Mouse (Mus musculus): ENCODE measurements around the gene Col27a1.
A peak's percentile ranks its signal among the peaks of the same experiment; 100 is the strongest.

The Col27a1 gene

DNA sequence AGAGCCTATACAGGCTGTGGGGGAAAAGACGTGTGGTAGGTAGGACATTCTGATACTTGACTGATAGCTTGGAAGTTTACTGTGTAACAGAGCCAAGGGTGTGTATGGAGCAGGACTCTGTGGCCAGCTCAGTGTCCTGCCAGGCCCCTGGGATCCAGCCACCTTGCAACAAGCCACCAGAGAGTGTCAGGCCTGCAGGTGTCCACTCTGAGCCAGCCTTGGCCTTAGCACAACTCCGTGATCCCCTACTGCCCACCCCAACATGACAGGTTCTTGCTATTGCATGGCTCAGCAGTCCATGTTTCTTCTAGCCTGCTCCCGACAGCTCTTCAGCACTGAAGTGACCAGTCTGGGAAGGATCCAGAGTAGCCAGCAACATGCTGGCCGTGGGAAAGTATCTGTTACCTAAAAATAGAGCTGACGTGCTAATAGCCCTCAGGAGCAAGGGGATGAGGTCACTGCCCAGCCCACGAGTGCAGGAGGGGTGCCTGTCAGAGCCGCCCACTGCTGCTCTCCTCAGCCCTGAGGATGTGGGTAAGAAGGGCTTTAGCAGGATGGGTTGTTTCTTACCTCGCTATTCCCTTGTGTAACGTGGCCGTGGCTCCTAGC is 96.5 kb downstream of the Col27a1 start:
- no peak for DNase-seq (ENCODE audit: low spot score)

DNA sequence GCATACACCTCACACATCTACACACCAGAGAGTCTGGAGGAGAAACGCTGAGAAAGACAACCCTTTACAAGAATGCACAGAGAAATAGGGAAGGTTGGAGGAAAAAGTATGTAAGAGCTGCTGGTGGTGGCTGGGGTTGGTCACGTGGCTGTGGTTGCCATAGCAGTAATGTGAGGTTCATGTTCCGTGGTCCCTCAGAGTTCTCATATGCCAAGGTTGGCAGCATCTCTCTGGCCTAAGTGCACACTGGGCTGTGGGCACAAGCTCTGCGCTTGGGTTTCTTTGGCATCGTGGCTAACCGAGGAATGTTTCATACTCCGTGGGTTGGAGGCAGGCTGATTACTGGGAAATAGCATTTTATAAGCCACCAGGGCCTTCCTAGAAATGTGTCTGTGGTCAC is 97.6 kb downstream of the Col27a1 start:
- no peak for DNase-seq (ENCODE audit: low spot score)

DNA sequence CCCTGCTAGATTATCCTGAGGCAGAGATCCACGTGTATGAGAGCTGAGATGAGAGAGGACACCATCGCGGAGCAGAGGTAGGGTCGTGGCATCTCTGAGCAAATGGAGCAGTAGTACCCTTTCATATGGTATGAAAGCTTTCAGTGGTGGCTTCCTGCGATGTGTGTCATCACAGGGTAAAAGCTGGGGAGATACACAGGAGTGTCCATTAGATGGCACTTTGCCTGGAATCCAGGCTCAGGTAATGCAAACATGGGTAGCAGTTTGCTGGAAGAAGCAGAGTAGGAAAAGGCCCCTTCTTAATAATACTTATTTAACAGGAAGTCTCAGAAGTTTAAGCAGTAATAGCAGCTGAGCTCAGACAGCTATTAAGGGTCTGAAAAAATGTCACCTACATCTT is 100.3 kb downstream of the Col27a1 start:
- no peak for DNase-seq (ENCODE audit: low spot score)

DNA sequence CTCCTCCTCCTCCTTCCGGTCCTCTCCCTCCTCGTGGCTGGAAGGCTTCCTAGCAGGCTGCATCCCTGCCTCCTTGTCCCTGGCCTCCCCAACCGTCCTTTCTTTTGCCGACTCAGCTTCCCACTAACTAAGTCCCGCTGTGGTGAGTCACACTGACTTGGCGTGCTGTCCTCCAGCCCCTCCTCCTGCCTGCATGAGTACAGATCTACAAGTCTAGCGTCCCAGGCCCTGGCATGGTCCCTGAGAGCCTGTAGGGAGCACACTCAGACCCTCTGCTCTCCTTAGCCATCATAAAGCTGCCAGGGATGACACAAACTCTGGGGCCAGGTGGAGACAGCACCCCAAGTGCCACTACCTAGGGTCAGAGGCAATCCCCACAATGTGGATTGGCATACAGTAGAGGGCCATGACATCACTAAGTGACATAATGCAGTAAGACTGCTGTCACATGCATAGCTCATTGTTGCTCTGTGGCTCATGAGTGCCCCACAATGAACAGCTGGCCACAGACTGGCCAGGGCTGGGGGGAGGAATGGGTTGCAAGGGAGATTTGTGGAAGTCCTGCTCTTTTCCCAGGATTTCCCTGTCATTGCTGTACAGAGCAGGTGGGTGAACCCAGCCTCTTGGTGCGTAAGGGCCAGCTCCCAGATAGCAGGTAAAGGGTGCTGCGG is 102.4 kb downstream of the Col27a1 start:
- no peak for DNase-seq (ENCODE audit: low spot score)

DNA sequence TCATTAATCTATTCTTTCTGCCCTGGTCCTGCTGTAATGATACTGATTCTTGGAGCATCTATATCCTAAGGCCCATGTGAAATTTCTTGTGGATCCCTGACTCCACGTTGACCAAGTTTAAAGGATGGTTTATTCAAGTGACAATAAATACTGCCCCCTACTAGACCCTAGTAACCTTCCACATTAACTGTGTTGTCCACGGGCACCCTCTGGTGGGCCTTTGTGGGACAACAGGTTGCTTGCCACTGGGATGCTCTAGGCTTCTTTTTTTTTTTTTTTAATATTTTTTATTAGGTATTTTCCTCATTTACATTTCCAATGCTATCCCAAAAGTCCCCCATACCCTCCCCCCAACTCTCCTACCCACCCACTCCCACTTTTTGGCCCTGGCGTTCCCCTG is 105.8 kb downstream of the Col27a1 start:
- peak; percentile 74 for DNase-seq (ENCODE audit: low spot score)

DNA sequence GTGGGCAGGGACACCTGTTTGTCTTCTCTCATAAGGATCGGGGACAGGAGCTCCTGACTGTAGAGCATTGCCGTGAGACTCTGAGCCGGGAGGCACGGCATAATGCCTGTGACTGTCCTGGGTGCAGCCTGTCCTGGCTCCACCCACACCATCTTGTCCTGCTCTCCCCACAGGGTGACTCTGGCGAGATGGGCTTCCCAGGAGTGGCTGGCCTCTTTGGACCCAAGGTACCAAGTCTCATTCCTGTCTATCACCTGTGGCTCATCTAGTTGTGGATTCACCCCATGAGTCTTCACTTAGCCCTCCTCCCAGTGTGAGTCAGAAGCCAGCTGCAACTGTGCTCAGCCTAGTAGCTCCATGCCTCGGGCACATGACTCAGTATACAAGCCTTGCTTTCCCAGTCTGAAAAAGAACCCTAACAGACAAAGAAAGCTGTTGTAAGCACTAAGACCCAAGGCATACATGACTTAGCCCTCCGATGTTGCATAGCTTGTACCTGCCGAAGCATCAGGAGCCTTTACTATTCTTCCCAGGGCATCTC is 109.5 kb downstream of the Col27a1 start:
- DNase-seq (ENCODE audit: low spot score), result no peak

GRCm38 (mm10) chr4:63333403-63333802 is 119.6 kb downstream of the Col27a1 start:
- no peak for DNase-seq (ENCODE audit: low spot score)

DNA sequence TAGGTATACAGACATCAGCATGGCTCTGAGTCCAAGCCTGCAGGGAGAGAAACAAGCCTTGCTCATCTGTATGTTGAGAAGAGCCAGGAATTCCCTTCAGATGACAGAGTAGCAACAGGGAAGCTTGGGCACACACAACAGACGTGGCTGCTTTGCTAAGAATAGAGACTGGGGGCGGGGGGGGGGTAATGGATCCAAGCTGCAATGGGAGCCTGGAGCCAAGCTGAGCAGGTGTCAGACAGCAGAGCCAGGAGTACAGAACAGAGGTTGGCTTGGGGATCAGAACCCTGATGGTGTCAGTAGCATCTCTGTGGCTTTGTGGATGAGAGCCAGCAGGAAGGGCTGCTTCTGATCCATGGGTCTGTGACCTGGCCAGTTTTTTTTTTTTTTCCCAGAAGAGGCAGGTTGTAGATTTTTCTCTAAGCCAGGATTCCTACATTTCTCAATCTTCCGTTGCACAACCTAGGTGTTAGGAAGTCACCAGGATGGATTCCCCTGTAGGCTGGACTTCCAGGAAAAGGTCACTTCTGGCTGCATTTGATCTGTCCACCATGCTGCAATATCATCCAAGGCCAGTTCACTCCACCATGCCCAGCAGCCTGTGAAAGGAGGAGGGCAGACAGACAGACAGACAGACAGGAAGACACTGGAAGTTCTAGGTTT is 124.7 kb downstream of the Col27a1 start:
- DNase-seq (ENCODE audit: low spot score), result no peak

DNA sequence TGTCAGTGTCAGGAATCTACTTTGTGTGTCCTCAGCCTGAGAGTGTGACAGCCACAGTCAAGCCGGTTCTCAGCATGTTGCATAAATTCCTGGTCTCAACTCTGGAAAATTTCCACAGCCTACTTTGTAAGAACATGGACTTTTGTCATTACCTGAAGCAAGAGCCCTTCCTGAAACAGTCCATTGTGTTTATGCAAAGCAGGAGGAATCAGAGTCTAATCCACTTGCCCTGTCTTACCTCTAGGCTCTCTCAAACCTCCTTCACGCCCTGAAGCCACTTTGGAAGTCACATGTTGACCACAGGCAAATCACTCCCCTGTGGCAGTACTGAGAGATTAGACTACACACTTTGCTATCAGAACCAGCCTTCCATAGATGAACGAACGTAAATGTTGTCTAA is 128.7 kb downstream of the Col27a1 start:
- no peak for DNase-seq (ENCODE audit: low spot score)

GRCm38 (mm10) chr4:63343608-63344007 is 129.8 kb downstream of the Col27a1 start:
- DNase-seq (ENCODE audit: low spot score), result no peak

- DNase-seq (ENCODE audit: low spot score), result no peak
Measured at GRCm38 (mm10) chr4:63344295-63344694, 130.5 kb downstream of the Col27a1 start, which contains the start of gene Orm1. Orm1 (plus strand) TSS chr4:63344560.

GRCm38 (mm10) chr4:63345261-63345660 is 131.5 kb downstream of the Col27a1 start:
- no peak for DNase-seq (ENCODE audit: low spot score)

- DNase-seq (ENCODE audit: low spot score), result no peak
Measured at GRCm38 (mm10) chr4:63346659-63347058, 132.9 kb downstream of the Col27a1 start.

- no peak for DNase-seq (ENCODE audit: low spot score)
Measured at GRCm38 (mm10) chr4:63348524-63348923, 134.7 kb downstream of the Col27a1 start.

DNA sequence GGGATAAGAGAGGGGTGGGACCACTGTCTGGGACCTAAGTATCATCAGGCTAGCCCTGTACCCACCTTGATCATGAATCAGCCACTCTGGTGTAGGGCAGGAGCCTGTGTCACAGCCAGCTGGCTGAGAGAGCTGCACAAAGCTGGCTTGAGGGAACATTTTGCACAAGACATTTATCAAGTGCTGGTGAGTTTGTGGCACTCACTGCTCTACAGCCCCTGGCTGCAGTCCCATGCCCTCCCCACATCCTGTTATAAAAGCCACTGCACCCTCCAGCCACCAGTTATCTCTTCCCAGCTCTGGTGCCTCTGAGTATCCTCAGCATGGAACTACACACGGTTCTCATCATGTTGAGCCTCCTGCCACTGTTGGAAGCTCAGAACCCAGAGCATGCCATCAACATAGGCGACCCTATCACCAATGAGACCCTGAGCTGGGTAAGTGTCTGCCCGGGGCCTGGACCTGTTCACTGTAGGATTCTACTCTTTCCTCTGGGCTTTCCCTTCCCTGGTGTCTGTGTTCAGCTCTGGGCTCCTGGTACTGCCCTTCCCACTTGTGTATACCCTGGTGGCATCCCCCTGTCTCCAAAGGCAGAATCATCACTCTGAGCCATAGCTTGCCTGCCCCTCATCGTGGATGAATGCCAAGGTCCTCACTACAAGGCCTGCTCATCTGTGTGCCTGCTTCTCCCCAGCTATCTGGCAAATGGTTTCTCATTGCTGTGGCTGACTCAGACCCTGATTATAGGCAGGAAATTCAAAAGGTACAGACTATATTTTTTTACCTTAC is 142.3 kb downstream of the Col27a1 start, which contains the start of gene Orm3:
Orm3 (plus strand) TSS at position 286 of the 789 bp plus-strand sequence.
- DNase-seq (ENCODE audit: low spot score), result no peak

DNA sequence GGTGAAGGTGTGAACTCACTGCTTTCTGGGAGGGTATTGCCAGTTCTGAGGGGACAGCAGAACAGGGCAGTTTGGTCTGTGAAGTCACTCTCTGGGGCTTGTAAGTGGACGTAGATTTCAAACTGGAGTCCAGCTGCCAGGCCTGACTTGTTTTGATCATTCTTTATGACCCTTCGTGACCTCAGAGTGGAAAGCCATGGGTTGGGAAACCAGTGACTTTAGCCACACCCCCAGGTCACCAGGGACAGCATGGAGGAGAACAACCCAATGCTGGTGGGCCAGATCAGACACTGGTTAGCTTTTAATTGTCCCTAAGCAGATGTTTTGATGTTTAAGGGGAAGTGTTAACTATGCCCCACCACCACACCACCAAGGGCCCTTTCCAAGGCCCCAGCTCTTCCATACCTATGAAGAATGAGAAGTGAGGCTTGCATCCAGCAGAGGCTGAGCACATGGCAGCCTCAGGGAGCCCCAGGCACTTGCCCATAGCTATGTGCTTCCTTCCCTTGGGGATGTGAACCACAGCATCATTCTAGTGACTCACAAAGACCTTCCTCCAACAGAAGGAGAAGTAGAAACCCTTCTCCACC is 143.3 kb downstream of the Col27a1 start:
- no peak for DNase-seq (ENCODE audit: low spot score)

GRCm38 (mm10) chr4:63359861-63360260 is 146.1 kb downstream of the Col27a1 start:
- no peak for DNase-seq (ENCODE audit: low spot score)

DNA sequence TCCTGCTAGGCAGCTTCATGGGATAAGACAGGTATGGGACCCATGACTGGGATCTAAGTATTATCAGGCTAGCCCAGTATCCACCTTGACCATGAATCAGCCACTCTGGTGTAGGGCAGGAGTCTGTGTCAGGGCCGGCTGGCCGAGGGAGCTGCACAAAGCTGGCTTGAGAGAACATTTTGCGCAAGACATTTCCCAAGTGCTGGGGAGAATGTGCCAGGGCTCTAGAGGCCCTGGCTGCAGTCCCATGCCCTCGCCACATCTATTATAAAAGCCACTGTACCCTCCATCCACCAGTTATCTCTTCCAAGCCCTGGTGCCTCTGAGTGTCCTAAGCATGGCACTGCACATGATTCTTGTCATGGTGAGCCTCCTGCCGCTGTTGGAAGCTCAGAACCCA is 148.3 kb downstream of the Col27a1 start, which contains the start of gene Orm2:
Orm2 (plus strand) TSS at position 300 of the 400 bp plus-strand sequence.
- DNase-seq (ENCODE audit: low spot score), result no peak

GRCm38 (mm10) chr4:63368577-63368976 is 154.8 kb downstream of the Col27a1 start:
- peak; percentile 87 for DNase-seq (ENCODE audit: low spot score)

GRCm38 (mm10) chr4:63370897-63371296 is 157.1 kb downstream of the Col27a1 start:
- DNase-seq (ENCODE audit: low spot score), result no peak

GRCm38 (mm10) chr4:63371890-63372289 is 158.1 kb downstream of the Col27a1 start:
- peak; percentile 63 for DNase-seq (ENCODE audit: low spot score)

DNA sequence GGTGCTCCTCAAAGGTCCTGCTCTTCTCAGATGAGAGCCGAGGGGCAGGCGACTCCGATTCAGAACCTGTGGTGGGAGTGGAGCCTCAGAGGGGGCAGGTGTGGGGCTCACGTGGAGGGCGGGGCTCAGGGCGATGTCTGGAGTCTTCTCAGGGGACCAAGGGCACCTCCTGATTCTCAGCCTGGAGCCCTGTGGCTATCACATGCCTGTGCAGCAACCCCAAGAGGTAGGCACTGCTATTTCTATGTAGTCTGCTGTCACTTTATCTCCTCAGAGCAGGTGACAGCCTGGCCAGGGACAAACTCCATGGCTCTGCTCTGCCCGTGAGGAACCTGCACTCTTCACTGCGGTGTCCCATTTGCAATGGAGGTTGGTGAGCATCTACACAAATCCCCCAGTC is 159.6 kb downstream of the Col27a1 start:
- DNase-seq (ENCODE audit: low spot score), result no peak
